Mouse (Mus musculus) thymus, postnatal 25 days (tissue): Measurements from ENCODE around the gene 9130230L23Rik.

Source experiments
- DNase-seq: peaks from one replicate; pipeline ENCODE4 v3.0.0; 2022

9130230L23Rik gene

GRCm38 (mm10) chr5:65954130-65955080 is 49.7 kb downstream of the 9130230L23Rik start:
- DNase-seq, result no peak

GRCm38 (mm10) chr5:65951513-65951909 is 52.6 kb downstream of the 9130230L23Rik start:
- peak; percentile 65 for DNase-seq

- DNase-seq, result peak; percentile 69
These were observed 53.2 kb downstream of the 9130230L23Rik start for GRCm38 (mm10) chr5:65950679-65951512.

- DNase-seq, result no peak
These were observed 53.8 kb downstream of the 9130230L23Rik start for GRCm38 (mm10) chr5:65950236-65950635.

- DNase-seq, result no peak
These were observed 54.3 kb downstream of the 9130230L23Rik start for GRCm38 (mm10) chr5:65949822-65950221.

GRCm38 (mm10) chr5:65941145-65941544 is 62.9 kb downstream of the 9130230L23Rik start:
- DNase-seq, result no peak

GRCm38 (mm10) chr5:65937998-65938715 is 65.9 kb downstream of the 9130230L23Rik start:
- peak; percentile 94 for DNase-seq

GRCm38 (mm10) chr5:65937011-65937726 is 66.9 kb downstream of the 9130230L23Rik start:
- peak; percentile 61 for DNase-seq

- peak; percentile 72 for DNase-seq
These were observed 69.3 kb downstream of the 9130230L23Rik start, which contains the start of gene Chrna9 for GRCm38 (mm10) chr5:65934783-65935182. Chrna9 (plus strand) TSS chr5:65934921.

GRCm38 (mm10) chr5:65933764-65934163 is 70.3 kb downstream of the 9130230L23Rik start:
- DNase-seq, result no peak

- DNase-seq, result peak; percentile 53
These were observed 70.8 kb downstream of the 9130230L23Rik start for GRCm38 (mm10) chr5:65933258-65933657.

GRCm38 (mm10) chr5:65930171-65930570 is 73.9 kb downstream of the 9130230L23Rik start:
- DNase-seq, result peak; percentile 59
